Mouse (Mus musculus) hindbrain, embryonic 14.5 days (tissue): Measurements from ENCODE around the gene Il9r. TPM values are rescaled to one million over a fixed set of nuclear protein-coding genes. Genes with fewer than 3 reads are reported as not detected.

Source experiments
- ATAC-seq: fragments of 200-750 bp; cut with Nextera tagmentation; 2 replicates; pipeline ENCODE4 v1.8.0; 2017; ENCODE audit warnings: moderate number of reproducible peaks, mild to moderate bottlenecking, moderate TSS enrichment, moderate library complexity; ENCODE audit not compliant: low FRiP score
- DNase-seq: peaks from one replicate; pipeline ENCODE4 v3.0.0-alpha.2; 2015; ENCODE audit warnings: low spot score
- H3K27ac ChIP-seq: fragments of 300-500 bp; sonication (generic); 2 replicates; pipeline ENCODE4 v1.5.1; 2014; ENCODE audit warnings: mild to moderate bottlenecking, moderate library complexity
- H3K27me3 ChIP-seq: fragments of 300-500 bp; sonication (generic); 2 replicates; pipeline ENCODE4 v1.6.1; 2014; ENCODE audit warnings: mild to moderate bottlenecking, low read length, mixed read lengths; ENCODE audit not compliant: control insufficient read depth, insufficient read depth
- H3K36me3 ChIP-seq: fragments of 300-500 bp; sonication (generic); replicated peaks from 2 replicates; pipeline ENCODE4 v1.6.1; 2014; ENCODE audit not compliant: control insufficient read depth, insufficient read depth
- H3K4me1 ChIP-seq: fragments of 300-500 bp; sonication (generic); replicated peaks from 2 replicates; pipeline ENCODE4 v1.6.1; 2014; ENCODE audit warnings: antibody characterized with exemption, low read length, mixed read lengths; ENCODE audit not compliant: control insufficient read depth, insufficient read depth
- H3K4me2 ChIP-seq: fragments of 300-500 bp; sonication (generic); replicated peaks from 2 replicates; pipeline ENCODE4 v1.6.1; 2014; ENCODE audit warnings: mild to moderate bottlenecking, moderate library complexity
- H3K4me3 ChIP-seq: fragments of 300-500 bp; sonication (generic); replicated peaks from 2 replicates; pipeline ENCODE4 v1.5.1; 2014; ENCODE audit warnings: mild to moderate bottlenecking, low read length
- H3K9ac ChIP-seq: fragments of 300-500 bp; sonication (generic); 2 replicates; pipeline ENCODE4 v1.6.1; 2014
- H3K9me3 ChIP-seq: fragments of 300-500 bp; sonication (generic); 2 replicates; pipeline ENCODE4 v1.6.1; 2016; ENCODE audit warnings: low read length; ENCODE audit not compliant: control insufficient read depth
- WGBS: fragments of 180-500 bp; shearing (Covaris S2); extraction: QIAGEN DNeasy Blood & Tissue Kit; methylation state at CpG from one replicate; pipeline ENCODE4 v1.1.7; 2014; 5-methylcytosine and 5-hydroxymethylcytosine counted together
- polyA plus RNA-seq: library from polyadenylated mRNA; unstranded; fragments of >200 nt; fragmentation: Nextera tagmentation; extraction: Ambion mirVana; gene quantifications from 2 replicates; pipeline ENCODE4 v1.2.1, GENCODE M21; 2014

Il9r gene
- polyA plus RNA-seq, 1 experiment from 2014 or later = not detected

DNA sequence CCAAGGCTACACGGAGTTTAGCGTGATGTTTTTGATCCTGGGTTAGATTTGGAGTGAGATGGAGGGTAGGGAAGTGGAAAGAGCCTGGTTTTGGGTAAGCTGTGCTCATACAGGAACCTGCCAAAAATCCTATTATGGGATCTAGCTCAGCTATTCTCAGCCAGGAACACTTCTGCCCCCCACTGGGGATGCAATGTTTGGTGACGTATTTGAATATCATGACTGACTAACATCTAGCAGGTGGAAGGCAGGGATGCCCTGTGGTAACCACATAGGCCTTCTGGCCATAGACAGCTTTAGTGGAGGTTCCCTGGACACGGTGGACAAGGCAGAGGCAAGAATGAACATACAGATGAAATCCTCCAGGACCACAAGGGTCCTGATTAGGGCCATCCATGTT lies 30.1 kb upstream of the Il9r start:
- Histone ChIP-seq H3K4me2 (no peak overlapping the region), H3K4me3 (no peak overlapping the region), H3K9ac (no peak overlapping the region), H3K27me3 (no peaks in the 10 kb centered on the region), H3K36me3 (peaks cover 52% of the 10 kb centered on the region), H3K4me1 (peaks cover 30% of the 10 kb centered on the region), H3K9me3 (no peaks in the 10 kb centered on the region), H3K27ac (no peak overlapping the region)
- ATAC-seq (no peak), DNase-seq (no peak)
- WGBS = 87% methylated on average over 4 of the region's 4 CpGs

- peaks cover 9% of the 10 kb centered on the region for H3K27me3 ChIP-seq
Measured at GRCm38 (mm10) chr11:32228292-32228845, 28.3 kb upstream of the Il9r start.

DNA sequence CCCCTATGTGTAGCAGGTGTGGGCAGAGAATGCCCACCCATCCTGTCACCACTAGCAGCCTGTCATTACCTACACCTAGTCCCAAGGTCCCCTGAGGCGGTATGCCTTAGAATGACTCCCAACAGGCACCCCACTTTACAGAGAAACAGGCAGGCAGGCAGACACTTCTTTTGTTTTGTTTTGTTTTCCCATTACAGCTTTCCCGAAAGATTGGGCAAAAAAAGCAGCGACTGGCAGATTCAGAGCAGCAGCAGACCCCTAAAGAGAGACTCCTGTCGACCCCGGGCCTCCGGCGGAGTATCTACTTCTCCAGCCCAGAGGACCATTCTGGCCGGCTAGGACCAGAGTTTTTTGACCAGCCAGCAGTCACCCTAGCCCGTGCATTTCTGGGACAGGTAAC lies 27.5 kb upstream of the Il9r start:
- 90% methylated on average over 9 of the region's 9 CpGs for WGBS
- no peak for ATAC-seq
- H3K4me1 ChIP-seq = peaks cover 20% of the 10 kb centered on the region
- H3K4me3 ChIP-seq = peak overlapping the region; percentile 74; the same call in 1 of the 2 replicates
- peaks cover 31% of the 10 kb centered on the region for H3K36me3 ChIP-seq
- peak overlapping the region; percentile 88 for H3K9ac ChIP-seq
- H3K9me3 ChIP-seq = no peaks in the 10 kb centered on the region
- DNase-seq = no peak
- H3K27me3 ChIP-seq = peaks cover 16% of the 10 kb centered on the region
- no peak overlapping the region for H3K27ac ChIP-seq
- H3K4me2 ChIP-seq = peak overlapping the region; percentile 78

More at GRCm38 (mm10) chr11:32228292-32228845, 28.3 kb upstream of the Il9r start:
- Histone ChIP-seq H3K4me3 (no peak overlapping the region), H3K27ac (no peak overlapping the region), H3K4me1 (peaks cover 18% of the 10 kb centered on the region), H3K4me2 (no peak overlapping the region), H3K9ac (no peak overlapping the region), H3K36me3 (peaks cover 38% of the 10 kb centered on the region), H3K9me3 (no peaks in the 10 kb centered on the region)
- ATAC-seq = no peak
- DNase-seq = no peak
- 95% methylated on average over 3 of the region's 3 CpGs for WGBS

- H3K36me3 ChIP-seq = peaks cover 29% of the 10 kb centered on the region
- peak overlapping the region; percentile 78 for H3K4me2 ChIP-seq
- ATAC-seq (no peak), DNase-seq (no peak)
- no peaks in the 10 kb centered on the region for H3K9me3 ChIP-seq
- peaks cover 20% of the 10 kb centered on the region for H3K27me3 ChIP-seq
- WGBS = 45% methylated on average over 1 of the region's 1 CpGs
- peak overlapping the region; percentile 88 for H3K9ac ChIP-seq
- H3K27ac ChIP-seq = peak overlapping the region; percentile 82
- peak overlapping the region; percentile 74 for H3K4me3 ChIP-seq
- H3K4me1 ChIP-seq = peaks cover 25% of the 10 kb centered on the region
Measured at GRCm38 (mm10) chr11:32227041-32227440, 27.0 kb upstream of the Il9r start.

DNA sequence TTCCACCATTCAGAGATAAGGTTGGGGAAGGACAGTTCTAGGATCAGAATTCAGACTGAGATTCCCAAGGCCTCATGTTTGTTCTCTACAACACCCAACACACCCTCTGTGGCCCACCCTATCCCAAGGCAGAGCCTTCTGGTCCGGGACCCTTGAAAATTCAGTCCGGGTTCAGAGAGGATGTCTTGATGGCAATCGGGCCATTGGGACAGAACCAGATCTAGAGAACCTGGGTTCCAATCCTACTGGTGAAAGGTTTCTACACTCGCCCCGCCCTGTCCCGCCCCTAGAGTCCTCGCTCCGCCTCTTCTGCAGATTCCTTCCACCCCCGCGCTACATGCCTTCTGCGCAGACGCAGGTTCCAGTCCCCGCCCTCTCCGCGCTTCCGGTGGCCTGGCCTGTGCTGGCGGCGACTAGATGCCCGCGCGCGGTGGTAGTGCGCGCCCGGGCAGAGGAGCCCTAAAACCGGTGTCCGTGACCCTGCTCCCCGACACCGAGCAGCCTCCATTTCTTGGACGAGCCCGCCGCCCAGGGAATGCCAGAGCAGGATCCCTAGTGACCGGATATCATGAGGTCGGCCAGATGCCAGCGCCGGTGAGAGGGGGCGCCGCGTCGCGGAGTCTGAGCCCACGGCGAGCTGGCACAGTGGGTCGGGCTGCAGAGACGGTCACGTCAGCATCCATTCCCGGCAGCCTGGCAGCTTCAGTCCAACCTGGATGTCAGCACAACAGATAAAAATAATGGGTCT lies 26.2 kb upstream of the Il9r start, which contains the start of gene Mpg:
TSS of gene Mpg (plus strand) at position 382 of the 748 bp plus-strand sequence.
- WGBS = 4% methylated on average over 47 of the region's 47 CpGs
- Histone ChIP-seq H3K36me3 (peaks cover 22% of the 10 kb centered on the region), H3K9me3 (no peaks in the 10 kb centered on the region), H3K4me2 (peak within 1 kb of the TSS; percentile 78), H3K4me1 (peaks cover 26% of the 10 kb centered on the region), H3K27ac (peak within 1 kb of the TSS; percentile 82), H3K9ac (peak within 1 kb of the TSS; percentile 88), H3K27me3 (peaks cover 22% of the 10 kb centered on the region), H3K4me3 (peak within 1 kb of the TSS; percentile 74)
- ATAC-seq = peak; percentile 85
- DNase-seq = peak; percentile 83

DNA sequence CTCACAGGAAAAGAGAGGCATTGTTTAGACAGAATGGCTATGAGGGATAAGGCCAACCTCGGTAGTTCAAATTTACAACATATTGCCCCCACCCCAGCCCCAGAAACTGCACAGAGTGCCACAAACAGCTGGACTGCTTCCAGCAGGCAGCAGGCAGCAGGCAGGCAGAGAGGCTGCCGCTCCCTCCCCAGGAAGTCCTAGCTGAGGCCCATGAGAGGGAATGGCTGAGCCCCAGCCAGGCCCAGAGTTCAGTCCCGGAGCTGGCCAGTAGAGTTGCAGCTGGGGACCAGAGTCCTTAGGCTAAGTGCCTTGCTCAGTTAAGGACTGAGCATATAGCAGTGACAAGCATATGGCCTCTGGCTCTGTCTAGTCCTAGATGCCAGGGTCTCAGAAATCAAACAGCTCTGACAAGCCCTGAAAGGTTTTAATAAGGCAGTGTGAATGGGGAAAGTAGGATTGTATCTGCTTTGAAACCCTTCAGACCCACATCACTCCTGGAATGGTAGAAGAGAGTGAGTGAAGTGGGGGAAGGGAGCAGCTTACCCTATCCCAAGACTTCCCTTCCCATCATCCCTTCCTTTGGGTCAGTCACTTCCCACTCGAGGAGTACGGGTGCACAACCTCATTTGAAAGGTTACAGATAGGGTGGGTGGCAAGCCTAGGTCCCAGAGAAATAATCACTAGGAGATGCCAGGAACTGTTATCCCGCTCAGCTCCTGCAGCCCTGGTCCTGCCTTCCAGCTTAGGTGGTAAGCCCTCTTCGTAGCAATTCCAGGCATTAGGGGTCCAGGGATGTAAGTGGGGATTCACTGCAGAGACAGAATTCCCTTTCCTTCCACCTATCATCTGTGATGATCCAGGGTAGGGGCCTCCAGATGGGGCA lies 25.4 kb upstream of the Il9r start:
- no peak overlapping the region for H3K4me3 ChIP-seq
- H3K9ac ChIP-seq = no peak overlapping the region
- no peaks in the 10 kb centered on the region for H3K9me3 ChIP-seq
- peak overlapping the region; percentile 40 for H3K27ac ChIP-seq
- no peak for ATAC-seq
- peaks cover 26% of the 10 kb centered on the region for H3K4me1 ChIP-seq
- H3K27me3 ChIP-seq = peaks cover 26% of the 10 kb centered on the region
- H3K4me2 ChIP-seq = no peak overlapping the region
- DNase-seq = no peak
- peaks cover 15% of the 10 kb centered on the region for H3K36me3 ChIP-seq
- 71% methylated on average over 7 of the region's 7 CpGs for WGBS

- no peak; the same call in 1 of the 2 replicates for ATAC-seq
Measured at GRCm38 (mm10) chr11:32224468-32225139, 24.5 kb upstream of the Il9r start.

DNA sequence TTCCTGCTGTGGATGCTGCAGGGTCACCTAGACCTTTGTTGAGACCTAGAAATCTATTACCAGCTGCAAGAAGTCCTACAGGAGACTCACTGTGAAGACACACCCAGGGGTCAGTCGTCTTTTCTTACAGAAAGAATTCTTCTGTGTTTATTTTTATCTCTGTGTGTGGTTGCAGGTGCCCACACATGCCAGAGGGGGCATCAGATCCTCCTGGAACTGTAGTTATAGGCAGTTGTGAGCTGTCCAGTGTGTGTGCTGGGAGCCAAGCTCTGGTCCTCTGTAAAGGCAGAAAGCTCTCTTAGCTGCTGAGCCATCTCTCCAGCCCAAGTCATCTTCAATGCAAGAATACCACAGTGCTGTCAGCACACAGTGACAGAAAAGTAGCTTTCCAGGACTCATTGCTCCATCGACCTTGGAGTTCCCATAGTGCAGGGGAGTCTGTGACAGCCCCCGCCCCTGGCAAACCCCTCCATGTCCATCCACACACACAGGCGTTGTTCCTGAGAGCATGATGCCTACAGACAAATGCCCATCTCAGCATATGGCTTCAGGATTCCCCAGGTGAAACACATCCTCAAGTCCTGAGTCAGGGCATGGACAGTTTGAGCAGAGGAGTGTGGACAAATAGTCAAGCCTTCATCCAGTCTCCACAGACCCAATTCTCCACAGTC lies 23.4 kb upstream of the Il9r start:
- H3K27me3 ChIP-seq = peaks cover 26% of the 10 kb centered on the region
- no peaks in the 10 kb centered on the region; the same call in 1 of the 2 replicates for H3K36me3 ChIP-seq
- peak overlapping the region; percentile 99; the same call in 1 of the 2 replicates for H3K4me2 ChIP-seq
- WGBS = 70% methylated on average over 4 of the region's 4 CpGs
- H3K4me1 ChIP-seq = peaks cover 34% of the 10 kb centered on the region
- no peak overlapping the region for H3K9ac ChIP-seq
- H3K27ac ChIP-seq = no peak overlapping the region
- ATAC-seq (no peak), DNase-seq (no peak)
- no peak overlapping the region for H3K4me3 ChIP-seq
- H3K9me3 ChIP-seq = no peaks in the 10 kb centered on the region

More at GRCm38 (mm10) chr11:32224468-32225139, 24.5 kb upstream of the Il9r start:
- Histone ChIP-seq H3K4me3 (no peak overlapping the region), H3K36me3 (peaks cover 6% of the 10 kb centered on the region; the same call in 1 of the 2 replicates), H3K27me3 (peaks cover 26% of the 10 kb centered on the region), H3K9ac (no peak overlapping the region), H3K27ac (peak overlapping the region; percentile 40), H3K9me3 (no peaks in the 10 kb centered on the region), H3K4me2 (no peak overlapping the region), H3K4me1 (peaks cover 26% of the 10 kb centered on the region)
- 17% methylated on average over 4 of the region's 4 CpGs for whole genome bisulfite sequencing
- peak; percentile 52 for DNase-seq
